Mouse (Mus musculus): ENCODE data around the gene Fdx1l.

DNA sequence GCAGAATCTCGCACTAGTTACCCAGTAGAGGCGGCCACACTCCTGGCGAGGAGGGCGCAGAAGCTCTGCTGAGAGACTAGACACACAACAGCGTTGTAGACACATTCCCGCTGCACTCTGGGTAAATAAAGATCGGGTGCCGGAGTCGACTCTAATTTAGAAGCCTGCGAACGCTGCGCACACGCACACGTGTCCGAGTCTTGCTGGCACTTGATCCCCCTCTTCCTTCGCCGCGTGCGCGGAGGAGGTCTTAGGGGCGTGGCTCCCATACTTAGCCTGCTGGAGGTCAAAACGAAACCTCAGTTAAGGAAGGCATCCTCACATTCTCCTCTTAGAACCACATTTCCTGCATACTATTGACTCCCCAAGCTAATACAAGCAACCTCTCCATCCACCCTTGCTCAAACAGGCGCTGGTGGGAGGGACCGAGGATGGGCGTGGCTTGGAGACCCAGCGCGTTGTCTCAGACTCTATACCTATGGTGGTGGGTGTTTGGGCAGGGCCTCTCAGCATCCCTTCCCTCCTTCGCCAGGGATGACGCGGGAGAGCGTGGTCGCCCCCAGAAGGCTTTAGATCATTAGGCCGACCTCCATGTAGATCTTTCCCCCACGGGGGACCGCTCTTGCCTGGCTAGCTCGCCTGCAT is 42.0 kb downstream of the Fdx1l start:
- TF ChIP-seq CTCF (IDR thresholded peaks at IDR 0.05; ENCODE audit: borderline replicate concordance, insufficient read depth, low read depth, low read length) (no peak), POLR2A (IDR thresholded peaks at IDR 0.05; ENCODE audit: borderline replicate concordance, insufficient read depth, low read length) (no peak)
